Mouse (Mus musculus) heart, embryonic 14.5 days (tissue): ENCODE data around the gene Tiam1. TPM values are rescaled to one million over a fixed set of nuclear protein-coding genes. Genes with fewer than 3 reads are reported as not detected.

Source experiments
- ATAC-seq: fragments of 200-750 bp; cut with Nextera tagmentation; 2 replicates; pipeline ENCODE4 v1.8.0; 2017; ENCODE audit warnings: low read depth, moderate TSS enrichment; ENCODE audit not compliant: insufficient number of reproducible peaks, insufficient read depth, low FRiP score
- H3K27ac ChIP-seq, 2 experiments: fragments of 200-500 bp in 1 of 2; fragments of 300-500 bp in 1 of 2; sonication (generic) in 1 of 2; replicated peaks in 1 of 2; 2 replicates each; pipeline ENCODE4 v1.5.1; 2012 to 2014; ENCODE audit warnings: low read depth in 2 of 2, low read length in 2 of 2, control low read depth in 1 of 2, mild to moderate bottlenecking in 1 of 2, mixed read lengths in 1 of 2; ENCODE audit not compliant: control insufficient read depth in 1 of 2, insufficient read depth in 1 of 2
- H3K27me3 ChIP-seq: fragments of 300-500 bp; sonication (generic); 2 replicates; pipeline ENCODE4 v1.6.1; 2014; ENCODE audit warnings: mild to moderate bottlenecking, low read length, control low read depth; ENCODE audit not compliant: control insufficient read depth, insufficient read depth
- H3K36me3 ChIP-seq: fragments of 300-500 bp; sonication (generic); 2 replicates; pipeline ENCODE4 v1.6.1; 2014; ENCODE audit warnings: mild to moderate bottlenecking, control low read depth, low read length, mixed read lengths; ENCODE audit not compliant: control insufficient read depth, insufficient read depth
- H3K4me1 ChIP-seq, 2 experiments: fragments of 200-500 bp in 1 of 2; fragments of 300-500 bp in 1 of 2; sonication (generic) in 1 of 2; 2 replicates each; pipeline ENCODE4 v1.6.1; 2012 to 2014; ENCODE audit warnings: low read length in 2 of 2, control low read depth in 1 of 2, mixed read lengths in 1 of 2; ENCODE audit not compliant: control insufficient read depth in 2 of 2, insufficient read depth in 2 of 2
- H3K4me2 ChIP-seq: fragments of 300-500 bp; sonication (generic); 2 replicates; pipeline ENCODE4 v1.6.1; 2014; ENCODE audit warnings: mild to moderate bottlenecking, low read length
- H3K4me3 ChIP-seq, 2 experiments: fragments of 200-500 bp in 1 of 2; fragments of 300-500 bp in 1 of 2; sonication (generic) in 1 of 2; 2 replicates each; pipeline ENCODE4 v1.5.1; 2012 to 2014; ENCODE audit warnings: low read length in 2 of 2, mild to moderate bottlenecking in 2 of 2, control low read depth in 1 of 2, low read depth in 1 of 2, moderate library complexity in 1 of 2; ENCODE audit not compliant: control insufficient read depth in 1 of 2, insufficient read depth in 1 of 2
- H3K9ac ChIP-seq: fragments of 300-500 bp; sonication (generic); 2 replicates; pipeline ENCODE4 v1.6.1; 2014; ENCODE audit warnings: mild to moderate bottlenecking, low read length
- H3K9me3 ChIP-seq: fragments of 300-500 bp; sonication (generic); 2 replicates; pipeline ENCODE4 v1.6.1; 2016; ENCODE audit warnings: low read length, control low read depth; ENCODE audit not compliant: control insufficient read depth
- WGBS: fragments of 180-500 bp; shearing (Covaris S2); extraction: QIAGEN DNeasy Blood & Tissue Kit; methylation state at CpG from one replicate; pipeline ENCODE4 v1.1.7; 2014; 5-methylcytosine and 5-hydroxymethylcytosine counted together
- polyA plus RNA-seq: library from polyadenylated mRNA; unstranded; fragments of >200 nt; fragmentation: Nextera tagmentation; extraction: Ambion mirVana; gene quantifications from 2 replicates; pipeline ENCODE4 v1.2.1, GENCODE M21; 2014

Tiam1 gene
- polyA plus RNA-seq, 1 experiment from 2014 or later, result 12.6 TPM

DNA sequence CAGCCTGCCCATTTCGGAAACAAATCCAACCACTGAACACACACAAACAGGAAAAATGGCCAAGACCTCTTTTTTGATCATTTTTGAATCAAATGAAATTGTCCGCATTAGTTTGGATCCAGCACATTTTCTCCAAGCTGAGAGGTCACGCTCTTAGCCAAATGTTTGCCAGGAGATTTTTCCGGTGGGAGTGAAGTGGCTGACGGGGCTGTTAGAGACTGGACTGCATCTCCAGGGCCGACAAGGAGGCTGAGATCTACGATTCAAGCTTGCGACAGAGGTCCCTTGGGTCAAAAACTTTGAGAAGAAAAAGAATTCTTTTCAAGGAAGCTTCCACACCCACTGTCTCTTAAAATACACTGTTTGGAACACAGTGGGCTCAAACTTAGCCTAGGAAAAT, 248.8 kb downstream of the Tiam1 start:
- Histone ChIP-seq H3K36me3 (0 out of 2 replicates have a peak, but pooled peaks cover 3% of the 10 kb centered on the region), H3K4me2 (no peak overlapping the region), H3K4me3 (no peak overlapping the region), H3K4me1 (peaks cover 12% of the 10 kb centered on the region in 2 experiments), H3K9ac (no peak overlapping the region), H3K9me3 (no peaks in the 10 kb centered on the region), H3K27ac (no peak overlapping the region), H3K27me3 (no peaks in the 10 kb centered on the region)
- ATAC-seq, result no peak
- 74% methylated on average over 8 of the region's 8 CpGs for WGBS

DNA sequence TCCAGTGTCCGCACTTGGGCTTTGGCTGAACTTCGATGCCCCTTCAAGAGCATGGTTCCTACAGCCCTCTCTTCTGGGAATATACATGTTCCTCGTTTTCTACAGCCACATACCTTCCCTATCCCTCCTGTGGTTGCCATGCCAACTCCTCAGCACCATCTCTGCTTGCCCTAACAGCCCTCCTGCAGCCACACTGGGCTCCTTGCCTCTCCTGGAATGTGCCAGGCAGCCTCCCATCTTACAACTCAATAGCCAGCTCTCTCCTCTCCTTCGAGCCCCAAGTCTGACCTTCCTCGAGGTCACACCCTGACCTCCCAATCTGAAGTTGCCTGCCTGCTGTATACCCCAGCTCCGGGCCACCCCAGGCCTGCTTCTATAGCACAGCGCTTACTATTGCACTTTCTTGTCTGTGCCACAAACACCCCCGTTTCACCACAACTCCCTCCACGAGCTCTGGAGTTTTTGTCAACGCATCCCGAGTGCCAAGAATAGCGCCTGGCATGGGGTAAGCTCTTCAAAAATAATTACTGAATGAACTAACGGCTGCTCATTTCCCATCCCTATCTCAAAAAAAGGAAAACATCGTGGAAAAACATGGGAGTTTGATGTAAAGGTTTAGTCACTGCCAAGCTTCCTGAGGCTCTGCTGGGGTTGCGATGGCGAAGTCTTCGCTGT, 252.9 kb downstream of the Tiam1 start:
- Histone ChIP-seq H3K27ac (no peak overlapping the region), H3K9me3 (no peaks in the 10 kb centered on the region), H3K27me3 (no peaks in the 10 kb centered on the region), H3K9ac (no peak overlapping the region), H3K4me3 (no peak overlapping the region), H3K36me3 (no peaks in the 10 kb centered on the region), H3K4me1 (peaks cover 14 to 17% of the 10 kb centered on the region in 2 experiments), H3K4me2 (no peak overlapping the region)
- ATAC-seq, result no peak
- 52% methylated on average over 17 of the region's 17 CpGs for WGBS

GRCm38 (mm10) chr16:89889890-89890462, 253.6 kb downstream of the Tiam1 start:
- no peak overlapping the region for H3K27ac ChIP-seq
- H3K9me3 ChIP-seq, result no peaks in the 10 kb centered on the region
- WGBS, result 45% methylated on average over 10 of the region's 10 CpGs
- peaks cover 14 to 17% of the 10 kb centered on the region in 2 experiments for H3K4me1 ChIP-seq
- H3K27me3 ChIP-seq, result no peaks in the 10 kb centered on the region
- H3K36me3 ChIP-seq, result no peaks in the 10 kb centered on the region
- H3K9ac ChIP-seq, result no peak overlapping the region
- no peak for ATAC-seq
- peak overlapping the region; percentile 11; the same call in 1 of the 2 replicates for H3K4me2 ChIP-seq
- H3K4me3 ChIP-seq, result no peak overlapping the region

GRCm38 (mm10) chr16:89886561-89886960, 257.0 kb downstream of the Tiam1 start:
- no peaks in the 10 kb centered on the region for H3K36me3 ChIP-seq
- no peak overlapping the region for H3K4me3 ChIP-seq
- H3K9ac ChIP-seq, result no peak overlapping the region
- no peak overlapping the region for H3K27ac ChIP-seq
- H3K4me1 ChIP-seq, result peaks cover 14 to 17% of the 10 kb centered on the region in 2 experiments
- H3K4me2 ChIP-seq, result no peak overlapping the region
- no peak for ATAC-seq
- no peaks in the 10 kb centered on the region for H3K9me3 ChIP-seq
- no peaks in the 10 kb centered on the region for H3K27me3 ChIP-seq

DNA sequence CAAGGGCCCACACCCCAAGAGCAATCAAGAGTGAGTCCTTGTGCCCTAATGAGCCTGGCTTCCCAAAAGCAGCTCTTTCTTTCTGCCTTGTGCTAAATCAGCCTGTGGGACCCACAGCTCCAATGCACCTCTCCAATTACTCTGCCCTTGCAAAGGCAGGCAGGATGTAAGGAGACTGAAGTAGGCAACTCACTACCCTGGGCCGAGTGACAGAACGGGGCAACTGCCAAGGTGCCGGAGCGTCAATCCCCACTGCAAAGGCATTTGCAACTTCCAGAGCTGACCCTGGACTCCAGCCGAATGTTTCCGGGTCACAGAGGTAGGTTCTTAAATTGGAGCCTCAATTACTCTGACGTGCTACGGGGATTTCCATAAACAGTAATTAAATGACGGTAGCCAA, 257.9 kb downstream of the Tiam1 start:
- H3K27me3 ChIP-seq, result no peaks in the 10 kb centered on the region
- ATAC-seq, result no peak
- 83% methylated on average over 9 of the region's 9 CpGs for WGBS

DNA sequence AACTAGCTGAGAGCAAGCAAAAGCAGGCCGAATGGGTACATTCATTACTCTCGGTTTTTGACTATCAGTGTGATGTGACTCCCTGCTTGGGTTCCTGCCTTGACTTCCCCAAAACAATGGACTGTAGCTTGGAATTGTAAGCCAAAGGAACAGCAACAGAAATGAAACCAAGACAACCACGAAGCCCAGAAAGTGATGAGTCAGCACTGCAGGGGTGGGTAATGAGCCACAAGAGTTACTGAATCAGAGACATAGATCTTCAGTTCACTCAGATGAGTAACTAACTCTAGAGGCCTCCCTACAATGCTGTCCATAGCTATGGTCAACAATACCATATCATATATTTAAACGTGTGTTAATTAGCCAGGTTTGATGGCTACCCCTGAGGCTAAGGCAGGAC, 259.7 kb downstream of the Tiam1 start:
- H3K4me1 ChIP-seq, result no peaks in the 10 kb centered on the region
- no peak for ATAC-seq
- H3K9ac ChIP-seq, result no peak overlapping the region
- 91% methylated on average over 4 of the region's 4 CpGs for WGBS
- H3K9me3 ChIP-seq, result no peaks in the 10 kb centered on the region
- H3K27ac ChIP-seq, result no peak overlapping the region
- H3K36me3 ChIP-seq, result no peaks in the 10 kb centered on the region
- no peaks in the 10 kb centered on the region for H3K27me3 ChIP-seq
- no peak overlapping the region for H3K4me2 ChIP-seq
- H3K4me3 ChIP-seq, result no peak overlapping the region

More for the DNA sequence above, 257.9 kb downstream of the Tiam1 start:
- no peak overlapping the region for H3K27ac ChIP-seq
- no peaks in the 10 kb centered on the region for H3K9me3 ChIP-seq
- H3K9ac ChIP-seq, result no peak overlapping the region
- H3K4me2 ChIP-seq, result no peak overlapping the region
- H3K36me3 ChIP-seq, result no peaks in the 10 kb centered on the region
- no peak overlapping the region for H3K4me3 ChIP-seq
- peaks cover 11 to 13% of the 10 kb centered on the region in 2 experiments for H3K4me1 ChIP-seq

GRCm38 (mm10) chr16:89882477-89883234, 260.9 kb downstream of the Tiam1 start:
- Histone ChIP-seq H3K4me1 (no peaks in the 10 kb centered on the region), H3K4me3 (no peak overlapping the region), H3K27ac (no peak overlapping the region), H3K4me2 (no peak overlapping the region), H3K36me3 (no peaks in the 10 kb centered on the region), H3K9me3 (no peaks in the 10 kb centered on the region), H3K27me3 (no peaks in the 10 kb centered on the region), H3K9ac (no peak overlapping the region)
- WGBS, result 50% methylated on average over 14 of the region's 14 CpGs
- no peak for ATAC-seq
